Mouse (Mus musculus): ENCODE measurements around the gene Mapk1ip1. TPM values are rescaled to one million over a fixed set of nuclear protein-coding genes. Genes with fewer than 3 reads are reported as not detected.

The Mapk1ip1 gene
- total and polyA plus RNA-seq, 3 experiments, result 6.3 to 28.1 (median 6.5) TPM

DNA sequence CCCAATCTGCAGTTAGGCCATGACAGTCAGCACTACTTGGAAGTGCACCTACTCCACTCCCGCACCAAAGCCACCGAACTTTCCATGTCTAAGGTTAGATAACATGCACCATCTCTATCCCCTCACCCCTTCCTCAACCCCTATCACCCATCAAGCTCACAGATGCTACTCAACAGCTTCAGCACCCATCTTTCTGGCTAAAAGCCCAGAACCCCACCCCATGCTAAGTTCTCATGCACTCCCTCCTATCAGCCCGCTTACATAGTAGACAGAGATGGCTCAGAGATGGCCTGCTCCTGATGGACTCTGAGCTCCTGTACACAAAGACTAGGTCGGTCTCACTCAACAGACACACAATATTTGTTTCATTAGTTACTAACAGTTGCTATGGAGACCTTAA, 2.7 kb downstream of the Mapk1ip1 start:
- no peak for TF ChIP-seq TAL1 (conservative IDR thresholded peaks at IDR 0.05; ENCODE audit: low read depth, low read length)
- TF ChIP-seq POLR2AphosphoS5 (IDR thresholded peaks at IDR 0.05; ENCODE audit: insufficient replicate concordance, low read depth, low read length), result no peak
- no peak for TF ChIP-seq GATA2 (IDR thresholded peaks at IDR 0.05; ENCODE audit: borderline replicate concordance, low read depth, low read length)
- no peak for TF ChIP-seq CTCF (IDR thresholded peaks at IDR 0.05; ENCODE audit: low read depth, low read length)
- no peak for TF ChIP-seq GATA1 (IDR thresholded peaks at IDR 0.05; ENCODE audit: borderline replicate concordance, low read length)

DNA sequence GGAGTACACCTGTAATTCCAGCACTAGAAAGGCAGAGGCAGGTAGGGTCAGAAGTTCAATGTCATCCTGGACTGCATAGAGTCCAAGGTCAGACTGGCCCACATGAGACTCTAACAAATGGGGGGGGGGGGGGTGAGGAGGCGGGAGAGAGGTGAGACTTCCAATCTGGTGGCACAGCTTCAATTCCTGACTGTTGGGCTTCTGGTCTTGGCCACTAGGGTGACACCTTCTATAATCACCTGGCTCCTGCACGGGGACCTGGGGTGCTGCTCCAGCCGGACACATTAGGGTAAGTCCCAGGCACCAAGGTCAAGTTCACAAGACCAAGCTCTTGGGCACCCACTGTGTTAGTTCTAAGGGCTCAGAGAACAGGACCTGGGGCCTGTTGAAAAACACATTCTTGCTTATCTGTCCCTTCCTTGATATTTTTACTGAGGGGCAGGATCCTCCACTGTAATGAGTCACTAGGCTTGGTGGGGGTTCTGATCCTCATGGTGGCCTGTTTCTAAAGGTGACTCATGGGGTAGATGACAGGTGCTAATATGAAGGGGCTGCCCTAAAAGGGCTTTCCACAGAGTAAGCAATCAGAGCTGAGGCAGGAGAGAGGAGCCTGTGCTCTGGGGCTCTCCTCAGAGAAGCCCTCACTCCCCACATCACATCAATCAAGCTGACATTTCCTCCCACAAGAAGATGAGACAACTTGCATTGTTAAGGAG, 4.5 kb downstream of the Mapk1ip1 start:
- H3K4me1 ChIP-seq (ENCODE audit: insufficient read depth, low read depth, low read length), result peaks cover 28% of the 10 kb centered on the region
- no peaks in the 10 kb centered on the region for H3K27me3 ChIP-seq (ENCODE audit: insufficient read depth, low read length)
- no peak for DNase-seq (ENCODE audit: low spot score)

More for the DNA sequence above, 2.7 kb downstream of the Mapk1ip1 start:
- peaks cover 43% of the 10 kb centered on the region for H3K4me1 ChIP-seq (ENCODE audit: insufficient read depth, low read depth, low read length)
- ATAC-seq (ENCODE audit: extremely low read depth, insufficient number of reproducible peaks, low FRiP score, poor library complexity, severe bottlenecking) (no peak), DNase-seq (ENCODE audit: low spot score) (no peak)
- no peaks in the 10 kb centered on the region for H3K27me3 ChIP-seq (ENCODE audit: insufficient read depth, low read length)
- H3K36me3 ChIP-seq (replicated peaks), result peaks cover 55% of the 10 kb centered on the region
- no peak overlapping the region for H3K4me3 ChIP-seq (ENCODE audit: low read depth, low read length)
- H3K9me3 ChIP-seq (replicated peaks), result no peaks in the 10 kb centered on the region

GRCm38 (mm10) chr7:138840594-138841021, 5.5 kb downstream of the Mapk1ip1 start:
- TF ChIP-seq POLR2AphosphoS5 (IDR thresholded peaks at IDR 0.05; ENCODE audit: insufficient replicate concordance, low read depth, low read length), result no peak
- TF ChIP-seq CTCF (IDR thresholded peaks at IDR 0.05; ENCODE audit: low read depth, low read length), result peak; percentile 51
- H3K36me3 ChIP-seq (replicated peaks), result peaks cover 57% of the 10 kb centered on the region
- no peak for ATAC-seq (ENCODE audit: extremely low read depth, insufficient number of reproducible peaks, low FRiP score, poor library complexity, severe bottlenecking)
- no peak overlapping the region for H3K4me3 ChIP-seq (ENCODE audit: low read depth, low read length)
- no peaks in the 10 kb centered on the region for H3K9me3 ChIP-seq (replicated peaks)
- DNase-seq (ENCODE audit: low spot score), result peak; percentile 21
- no peaks in the 10 kb centered on the region for H3K27me3 ChIP-seq (ENCODE audit: insufficient read depth, low read length)
- H3K4me1 ChIP-seq (ENCODE audit: insufficient read depth, low read depth, low read length), result peaks cover 24% of the 10 kb centered on the region

More for the DNA sequence above, 4.5 kb downstream of the Mapk1ip1 start:
- Histone ChIP-seq H3K4me3 (ENCODE audit: low read depth, low read length) (no peak overlapping the region), H3K9me3 (replicated peaks) (no peaks in the 10 kb centered on the region), H3K36me3 (replicated peaks) (peaks cover 48% of the 10 kb centered on the region)
- no peak for TF ChIP-seq CTCF (IDR thresholded peaks at IDR 0.05; ENCODE audit: low read depth, low read length)
- no peak for TF ChIP-seq POLR2AphosphoS5 (IDR thresholded peaks at IDR 0.05; ENCODE audit: insufficient replicate concordance, low read depth, low read length)
- no peak for TF ChIP-seq GATA2 (IDR thresholded peaks at IDR 0.05; ENCODE audit: borderline replicate concordance, low read depth, low read length)
- no peak for TF ChIP-seq GATA1 (IDR thresholded peaks at IDR 0.05; ENCODE audit: borderline replicate concordance, low read length)
- TF ChIP-seq TAL1 (conservative IDR thresholded peaks at IDR 0.05; ENCODE audit: low read depth, low read length), result no peak
- ATAC-seq (ENCODE audit: extremely low read depth, insufficient number of reproducible peaks, low FRiP score, poor library complexity, severe bottlenecking), result no peak

DNA sequence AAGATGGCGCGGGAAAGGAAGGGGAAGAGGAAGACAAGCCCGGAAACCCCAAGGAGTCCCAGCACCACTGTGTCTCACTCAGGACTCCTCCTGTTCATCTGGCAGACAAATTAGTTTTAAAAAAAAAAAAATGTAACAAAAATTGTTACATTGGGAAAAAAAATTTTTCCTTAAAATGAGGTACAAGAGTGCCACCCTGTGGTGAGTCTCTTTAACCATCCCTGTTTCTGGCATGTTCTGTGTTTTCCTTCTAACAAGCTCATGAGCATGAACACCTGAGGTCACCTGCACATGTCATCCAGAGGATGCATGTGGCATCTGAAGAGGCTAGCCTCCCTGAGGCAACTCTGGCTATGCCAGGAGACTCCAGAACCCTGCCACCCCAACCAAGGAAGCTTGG, 11.0 kb downstream of the Mapk1ip1 start:
- Histone ChIP-seq H3K4me3 (ENCODE audit: low read depth, low read length) (no peak overlapping the region), H3K36me3 (replicated peaks) (peaks cover 25% of the 10 kb centered on the region), H3K9me3 (replicated peaks) (peaks cover 3% of the 10 kb centered on the region), H3K27me3 (ENCODE audit: insufficient read depth, low read length) (no peaks in the 10 kb centered on the region), H3K4me1 (ENCODE audit: insufficient read depth, low read depth, low read length) (no peaks in the 10 kb centered on the region)
- no peak for DNase-seq (ENCODE audit: low spot score)
- TF ChIP-seq GATA1 (IDR thresholded peaks at IDR 0.05; ENCODE audit: borderline replicate concordance, low read length), result no peak
- TF ChIP-seq GATA2 (IDR thresholded peaks at IDR 0.05; ENCODE audit: borderline replicate concordance, low read depth, low read length), result no peak
- ATAC-seq (ENCODE audit: extremely low read depth, insufficient number of reproducible peaks, low FRiP score, poor library complexity, severe bottlenecking), result no peak

- Histone ChIP-seq H3K9me3 (replicated peaks) (peaks cover 17% of the 10 kb centered on the region), H3K4me1 (ENCODE audit: insufficient read depth, low read depth, low read length) (no peaks in the 10 kb centered on the region), H3K27me3 (ENCODE audit: insufficient read depth, low read length) (no peaks in the 10 kb centered on the region), H3K4me3 (ENCODE audit: low read depth, low read length) (no peak overlapping the region), H3K36me3 (replicated peaks) (no peaks in the 10 kb centered on the region)
- DNase-seq (ENCODE audit: low spot score), result no peak
- no peak for ATAC-seq (ENCODE audit: extremely low read depth, insufficient number of reproducible peaks, low FRiP score, poor library complexity, severe bottlenecking)
- no peak for TF ChIP-seq POLR2AphosphoS5 (IDR thresholded peaks at IDR 0.05; ENCODE audit: insufficient replicate concordance, low read depth, low read length)
- TF ChIP-seq GATA2 (IDR thresholded peaks at IDR 0.05; ENCODE audit: borderline replicate concordance, low read depth, low read length), result no peak
- peak; percentile 89 for TF ChIP-seq CTCF (IDR thresholded peaks at IDR 0.05; ENCODE audit: low read depth, low read length)
- no peak for TF ChIP-seq TAL1 (conservative IDR thresholded peaks at IDR 0.05; ENCODE audit: low read depth, low read length)
- no peak for TF ChIP-seq GATA1 (IDR thresholded peaks at IDR 0.05; ENCODE audit: borderline replicate concordance, low read length)
These were observed 18.3 kb downstream of the Mapk1ip1 start for GRCm38 (mm10) chr7:138827812-138828211.

DNA sequence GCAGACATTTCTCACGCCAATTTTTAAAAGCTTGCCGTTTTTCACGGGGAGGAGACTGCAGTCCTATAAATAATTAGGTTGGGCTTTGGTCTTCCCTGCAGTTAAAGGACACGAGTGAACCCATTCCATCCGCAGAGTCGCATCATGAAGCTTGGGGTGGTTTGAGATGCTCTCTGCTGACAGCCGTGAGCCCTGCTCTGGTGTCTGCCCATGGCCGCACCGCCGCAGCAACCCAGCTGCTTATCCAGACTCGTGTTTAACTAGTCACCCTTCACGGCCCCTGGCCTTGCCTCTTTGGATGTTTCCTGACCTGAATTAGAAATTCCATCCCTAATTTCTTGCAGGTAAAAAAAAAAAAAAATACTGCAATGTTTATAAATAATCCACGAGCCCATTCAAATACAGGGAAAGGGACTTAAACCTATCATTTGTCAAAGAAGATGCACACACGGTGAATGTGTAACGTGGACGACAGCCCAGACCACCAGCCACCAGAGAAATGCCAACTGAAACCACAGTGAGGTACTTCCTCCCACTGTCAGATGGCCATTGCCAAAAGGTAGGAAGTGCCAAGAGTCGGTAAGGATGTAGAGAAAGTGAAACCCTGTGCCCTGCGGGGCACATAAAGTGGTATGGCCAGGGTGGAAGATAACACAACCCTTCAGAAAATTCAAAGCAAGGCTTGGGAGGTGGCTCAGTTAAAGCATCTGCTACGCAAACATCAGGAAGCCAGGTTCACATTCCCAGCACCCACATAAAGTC, 20.9 kb downstream of the Mapk1ip1 start:
- Histone ChIP-seq H3K36me3 (replicated peaks) (no peaks in the 10 kb centered on the region), H3K4me1 (ENCODE audit: insufficient read depth, low read depth, low read length) (no peaks in the 10 kb centered on the region), H3K27me3 (ENCODE audit: insufficient read depth, low read length) (no peaks in the 10 kb centered on the region), H3K9me3 (replicated peaks) (peaks cover 22% of the 10 kb centered on the region), H3K4me3 (ENCODE audit: low read depth, low read length) (no peak overlapping the region)
- DNase-seq (ENCODE audit: low spot score), result no peak
- TF ChIP-seq CTCF (IDR thresholded peaks at IDR 0.05; ENCODE audit: low read depth, low read length) (no peak), GATA2 (IDR thresholded peaks at IDR 0.05; ENCODE audit: borderline replicate concordance, low read depth, low read length) (no peak), POLR2AphosphoS5 (IDR thresholded peaks at IDR 0.05; ENCODE audit: insufficient replicate concordance, low read depth, low read length) (no peak), TAL1 (conservative IDR thresholded peaks at IDR 0.05; ENCODE audit: low read depth, low read length) (no peak), GATA1 (IDR thresholded peaks at IDR 0.05; ENCODE audit: borderline replicate concordance, low read length) (no peak)
- ATAC-seq (ENCODE audit: extremely low read depth, insufficient number of reproducible peaks, low FRiP score, poor library complexity, severe bottlenecking), result no peak
